Mouse (Mus musculus): ENCODE results near the gene AI987944. TPM values are rescaled to one million over a fixed set of nuclear protein-coding genes. Genes with fewer than 3 reads are reported as not detected.

AI987944 gene
- polyA plus RNA-seq (2015; fragmentation: Nextera tagmentation; extraction: Ambion mirVana), result 6.8 and 7.4 TPM in 2 replicates

DNA sequence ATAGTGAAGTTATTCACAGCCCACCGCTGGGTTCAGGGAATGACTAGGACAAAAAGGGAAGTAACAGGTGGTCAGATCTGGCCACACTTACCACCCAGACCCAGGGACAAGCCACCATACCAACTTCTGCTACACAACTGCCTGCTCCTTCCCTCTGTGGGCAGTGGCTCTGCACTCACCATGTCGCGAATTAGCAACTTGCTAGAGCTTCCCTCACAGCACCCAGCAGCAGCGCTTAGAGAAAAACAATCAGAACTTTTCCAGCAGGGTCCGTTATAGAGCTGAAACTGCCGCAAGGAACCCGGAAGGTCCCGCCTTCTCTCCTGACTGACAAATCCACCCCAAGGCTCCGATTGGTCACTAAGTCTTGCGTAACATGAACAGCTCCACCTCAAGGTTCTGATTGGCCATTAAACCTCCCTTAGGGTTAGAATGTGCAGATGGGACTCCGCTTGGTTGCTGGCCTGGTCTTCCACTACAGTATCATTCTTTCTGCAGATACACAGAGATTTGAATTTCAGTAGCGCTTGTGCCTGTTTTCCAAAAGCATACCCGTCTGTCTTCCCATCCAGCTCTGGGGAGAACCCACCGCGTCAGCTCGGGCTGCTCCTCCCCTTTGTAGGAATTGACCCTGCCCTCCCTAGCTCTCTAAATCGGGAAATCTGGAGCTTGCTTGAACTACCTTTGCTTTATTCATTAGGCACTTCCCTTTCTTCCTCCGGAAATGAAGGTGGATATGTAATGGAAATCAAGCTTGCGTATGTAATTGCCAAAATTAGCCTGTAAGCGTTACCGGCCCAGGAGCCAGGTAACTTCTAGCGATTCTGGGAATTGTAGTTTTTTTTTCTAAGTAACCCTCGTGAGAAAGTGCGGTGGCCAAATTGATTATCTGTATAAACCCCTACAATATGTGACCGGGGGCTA is at the start of gene AI987944:
AI987944 (minus strand) TSS at position 332 of the 924 bp plus-strand sequence.

Other genes starting within 250 kb of the AI987944 start
- gene Gm5592, start 239.5 kb downstream of the AI987944 start, polyA plus RNA-seq (2015; fragmentation: Nextera tagmentation; extraction: Ambion mirVana), result not detected in 2 replicates
- 0.02 TPM in 1 of 2 replicates, not detected in the other for gene Vmn2r57, start 55.3 kb upstream of the AI987944 start, polyA plus RNA-seq (2015; fragmentation: Nextera tagmentation; extraction: Ambion mirVana)
- not detected in 2 replicates for gene Gm20449, start 106.0 kb upstream of the AI987944 start, polyA plus RNA-seq (2015; fragmentation: Nextera tagmentation; extraction: Ambion mirVana)
- gene AW146154, start 106.5 kb upstream of the AI987944 start, polyA plus RNA-seq (2015; fragmentation: Nextera tagmentation; extraction: Ambion mirVana), result 4.4 and 5.1 TPM in 2 replicates
- not detected in 2 replicates for gene Gm6871, start 180.3 kb upstream of the AI987944 start, polyA plus RNA-seq (2015; fragmentation: Nextera tagmentation; extraction: Ambion mirVana)
- gene 2610021A01Rik, start 205.9 kb upstream of the AI987944 start, polyA plus RNA-seq (2015; fragmentation: Nextera tagmentation; extraction: Ambion mirVana), result 4.9 and 5.6 TPM in 2 replicates
- 3.4 and 4.5 TPM in 2 replicates for gene Zfp788, start 239.8 kb upstream of the AI987944 start, polyA plus RNA-seq (2015; fragmentation: Nextera tagmentation; extraction: Ambion mirVana)